Mouse (Mus musculus) testis, adult 10 weeks (tissue): ENCODE results near the gene Eqtn. TPM values are rescaled to one million over a fixed set of nuclear protein-coding genes. Genes with fewer than 3 reads are reported as not detected.

ENCODE experiments used
- polyA plus RNA-seq: library from polyadenylated mRNA; stranded (reverse); fragments of 350-450 nt; fragmentation: Illumina TruSeq; extraction: RNeasy Lipid Tissue Mini Kit (QIAGEN cat#74804); gene quantifications from one replicate; pipeline ENCODE4 v1.2.3, GENCODE M21; 2014; ENCODE audit warnings: low read depth, low replicate concordance

The Eqtn gene
- polyA plus RNA-seq: 580 TPM

DNA sequence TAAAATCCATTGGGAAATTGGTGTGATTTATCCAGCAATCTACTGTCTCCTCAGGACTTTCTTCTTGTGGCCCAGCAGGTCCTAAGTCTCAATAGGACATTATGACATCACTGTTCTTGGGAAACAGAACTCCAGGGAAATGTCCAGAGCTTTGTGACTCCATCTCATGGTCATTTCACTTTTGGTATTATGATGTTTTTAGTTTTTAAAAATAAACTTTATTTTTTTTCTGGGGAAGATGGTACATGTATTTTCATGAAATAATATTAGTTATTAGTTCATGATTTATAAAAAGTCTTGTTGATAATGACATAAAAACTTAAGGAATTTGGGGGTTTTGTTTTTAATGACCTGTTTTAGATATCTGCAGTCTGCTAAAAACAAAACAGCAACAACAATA is at the start of gene Eqtn:
TSS of gene Eqtn (minus strand) at position 101 of the 400 bp plus-strand sequence.

Other genes starting within 250 kb of the Eqtn start
- gene Tek, start 189.6 kb downstream of the Eqtn start, polyA plus RNA-seq: 1.4 TPM
- gene Mysm1, start 50.3 kb upstream of the Eqtn start, polyA plus RNA-seq: 16.3 TPM
- gene Jun, start 123.4 kb upstream of the Eqtn start, polyA plus RNA-seq: 1.2 TPM